Mouse (Mus musculus) fibroblast of lung, adult 2 months (primary cell): ENCODE measurements around the gene Gm10959.
A peak's percentile ranks its signal among the peaks of the same experiment; 100 is the strongest.
"Not testable (repeated sequence)": the region's sequence is repeated elsewhere in the genome, so short reads cannot be mapped to it uniquely, and the experiment has no call there.

Source experiments
- DNase-seq: peaks from one replicate; pipeline ENCODE4 v3.0.0-alpha.2; 2011; ENCODE audit warnings: low read depth

Gm10959 gene

DNA sequence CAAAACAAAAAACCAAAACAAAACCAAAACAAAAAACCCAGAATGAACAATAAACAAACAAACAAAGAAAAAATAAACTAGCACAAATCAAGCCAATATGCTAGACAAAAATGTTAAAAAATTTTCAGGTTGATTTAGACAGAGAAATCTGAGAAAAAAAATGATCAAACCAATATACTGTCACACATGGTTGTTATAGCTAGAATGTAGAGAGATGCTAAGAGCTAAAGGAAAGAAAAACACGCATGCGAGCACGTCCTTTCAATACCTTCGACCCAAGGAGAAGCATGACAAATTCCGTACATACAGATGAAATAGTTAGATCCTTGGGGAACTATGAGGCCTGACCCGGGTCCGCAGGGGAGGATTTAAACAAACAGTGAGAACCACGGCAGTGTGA, at the start of gene Gm10959:
Gm10959 (minus strand) TSS at position 101 of the 400 bp plus-strand sequence.
- DNase-seq, result no peak

GRCm38 (mm10) chr3:122968391-122968790, 49.2 kb upstream of the Gm10959 start:
- no peak for DNase-seq

DNA sequence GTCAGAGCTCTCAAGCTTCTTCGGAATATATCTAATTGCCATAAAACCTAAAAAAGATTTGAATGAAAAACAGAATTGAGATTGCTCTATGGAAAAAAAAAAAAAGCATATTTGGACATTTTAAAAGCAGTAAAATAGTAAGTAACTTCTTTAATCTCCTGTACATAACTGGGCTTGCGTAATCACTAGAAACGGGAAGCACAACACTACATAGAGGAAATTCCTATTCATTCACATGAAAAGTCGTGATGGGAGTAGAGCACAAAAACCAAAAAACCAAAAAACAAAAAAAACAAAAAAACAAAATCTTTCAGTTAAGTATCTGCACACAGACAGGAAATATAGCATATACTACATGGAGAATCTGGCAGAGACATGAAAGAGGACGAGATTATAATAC, 45.1 kb upstream of the Gm10959 start:
- DNase-seq, result no peak

DNA sequence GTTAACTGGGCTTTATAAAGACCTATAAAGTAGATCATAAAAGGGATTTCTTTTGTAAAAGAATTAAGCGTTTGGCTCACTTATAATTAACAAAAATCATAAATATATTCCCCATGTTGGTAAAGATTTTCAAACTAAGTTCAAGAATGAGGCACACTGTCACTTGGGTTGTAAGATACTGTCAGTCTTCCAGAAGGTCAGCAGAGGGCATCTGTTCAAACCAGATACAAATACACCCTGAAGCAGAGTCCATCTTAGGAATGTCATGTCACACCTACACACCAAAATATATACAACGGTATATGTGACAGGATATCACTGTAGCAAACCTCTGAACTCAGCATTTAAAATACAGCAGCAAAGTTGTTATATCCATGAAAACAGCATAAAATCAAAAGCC, 31.0 kb upstream of the Gm10959 start:
- DNase-seq, result no peak

DNA sequence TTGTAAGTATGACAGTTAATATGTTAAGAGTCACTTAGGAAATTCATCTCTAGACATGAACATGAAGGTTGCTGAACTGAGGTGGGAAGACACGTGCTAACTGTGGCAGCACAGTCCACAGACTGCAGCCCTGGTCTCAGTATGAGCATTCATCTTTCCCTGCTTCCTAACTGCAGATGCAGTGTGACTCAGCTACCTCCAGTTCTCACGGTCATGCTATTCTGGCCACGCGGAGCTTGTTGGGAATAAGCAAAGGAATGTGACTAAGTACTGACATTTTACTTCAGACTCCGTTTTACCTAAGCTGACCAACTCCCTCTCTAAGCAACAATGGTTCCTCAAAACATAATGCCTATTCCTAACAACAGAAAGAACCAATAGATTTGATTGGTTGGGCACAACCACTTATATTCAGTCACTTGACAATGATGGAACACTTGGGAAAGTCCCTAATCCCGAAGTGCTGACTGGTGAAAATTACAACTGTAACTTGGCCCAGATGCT, 24.3 kb upstream of the Gm10959 start:
- peak; percentile 69 for DNase-seq

DNA sequence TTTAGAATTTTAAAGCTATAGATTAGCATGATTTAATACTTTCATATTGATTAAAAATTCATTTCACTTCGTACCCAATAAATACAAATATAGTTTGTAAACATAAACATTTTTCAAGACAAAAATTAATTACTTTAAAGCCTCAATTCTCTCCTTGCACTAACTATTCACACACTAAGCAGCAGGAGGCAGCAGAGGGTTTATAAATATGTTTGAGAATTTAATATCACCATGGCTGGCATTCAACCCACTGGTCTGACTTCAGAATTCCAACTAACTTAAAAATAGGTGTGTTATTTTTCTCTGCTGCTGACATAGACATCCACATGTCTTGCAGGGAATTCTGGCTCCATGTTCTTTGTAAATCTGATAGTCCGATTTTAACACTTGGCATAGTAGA, 20.1 kb upstream of the Gm10959 start:
- no peak for DNase-seq

DNA sequence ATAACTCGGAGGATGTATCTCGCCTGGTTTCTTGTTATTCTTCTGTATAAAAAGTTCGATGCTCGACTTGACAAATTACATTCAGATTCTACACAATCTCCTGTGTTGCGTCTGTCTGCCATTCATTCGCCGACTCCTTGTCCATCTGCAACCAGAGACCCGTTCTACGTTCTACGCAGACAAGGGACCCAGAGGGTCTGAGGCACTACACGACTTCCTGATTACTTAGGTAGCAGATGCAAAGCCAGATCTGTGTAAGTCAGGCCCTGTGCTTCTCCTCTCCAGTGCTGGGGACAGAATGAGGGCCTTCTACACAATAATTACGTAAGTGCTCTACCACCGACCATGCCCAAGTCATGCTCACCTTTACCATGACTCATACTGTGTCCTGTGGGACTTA, 18.0 kb upstream of the Gm10959 start:
- not testable (repeated sequence) for DNase-seq

GRCm38 (mm10) chr3:122932466-122932865, 13.3 kb upstream of the Gm10959 start:
- no peak for DNase-seq

DNA sequence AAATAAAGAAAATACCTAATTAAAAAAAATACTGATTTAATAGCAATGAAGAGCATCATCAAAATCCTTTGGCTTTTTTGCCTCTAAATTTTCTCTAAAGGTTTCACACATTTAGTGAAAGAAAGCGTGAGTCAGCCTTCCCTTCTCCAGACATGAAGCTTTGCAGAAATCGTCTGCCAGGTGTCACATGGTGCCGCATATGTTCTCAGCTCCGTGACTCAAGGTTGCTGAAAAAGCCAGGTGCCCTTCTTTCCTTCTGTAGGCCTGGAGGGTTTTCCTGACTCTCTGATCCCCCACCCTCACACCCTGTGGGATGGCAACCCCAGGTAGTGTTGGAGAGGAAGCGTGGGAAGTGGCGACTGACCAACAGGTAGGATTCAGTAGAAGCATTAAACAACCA, 10.6 kb upstream of the Gm10959 start:
- no peak for DNase-seq

DNA sequence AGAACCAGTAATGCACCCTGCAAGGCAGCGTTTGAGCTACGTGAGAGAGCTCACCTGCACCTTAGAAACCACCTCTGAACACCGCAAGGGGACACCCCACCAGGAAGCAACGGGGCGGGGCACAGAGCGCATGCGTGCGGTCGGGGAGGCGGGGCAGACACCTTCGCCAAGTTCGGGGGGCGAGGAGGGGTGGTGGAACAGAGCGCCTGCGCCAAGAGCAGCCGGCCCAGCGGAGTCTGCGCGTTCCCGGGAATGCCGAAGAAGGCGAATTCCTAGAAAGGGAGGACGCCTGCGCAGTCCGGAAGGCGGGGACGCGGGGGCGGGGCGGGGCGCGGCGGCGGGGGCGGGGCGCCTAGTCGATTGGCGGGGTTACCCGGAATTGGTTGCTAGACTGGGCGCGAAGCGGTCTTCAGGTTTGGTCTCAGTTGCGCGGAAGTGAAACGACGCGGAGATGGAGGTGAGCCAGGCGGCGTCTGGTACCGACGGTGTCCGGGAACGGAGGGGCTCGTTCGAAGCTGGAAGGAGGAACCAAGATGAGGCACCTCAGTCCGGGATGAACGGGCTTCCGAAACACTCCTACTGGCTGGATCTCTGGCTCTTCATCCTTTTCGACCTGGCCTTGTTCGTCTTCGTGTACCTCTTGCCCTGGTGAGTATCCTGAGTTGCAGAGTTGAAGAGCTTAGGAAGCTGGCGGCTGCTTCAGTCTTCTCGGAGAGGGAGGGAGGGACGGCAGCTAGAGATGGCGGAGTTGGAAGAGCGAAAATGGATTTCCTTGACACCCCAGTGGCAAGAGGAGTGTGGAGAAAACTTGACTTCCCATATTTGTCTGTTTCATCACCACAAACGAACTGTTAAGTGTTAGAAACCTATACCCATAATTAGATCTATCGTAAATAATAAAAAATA, 5.1 kb upstream of the Gm10959 start, which contains the start of gene 1810037I17Rik:
1810037I17Rik (plus strand) TSS at position 195 of the 906 bp plus-strand sequence.
- DNase-seq, result peak; percentile 70

DNA sequence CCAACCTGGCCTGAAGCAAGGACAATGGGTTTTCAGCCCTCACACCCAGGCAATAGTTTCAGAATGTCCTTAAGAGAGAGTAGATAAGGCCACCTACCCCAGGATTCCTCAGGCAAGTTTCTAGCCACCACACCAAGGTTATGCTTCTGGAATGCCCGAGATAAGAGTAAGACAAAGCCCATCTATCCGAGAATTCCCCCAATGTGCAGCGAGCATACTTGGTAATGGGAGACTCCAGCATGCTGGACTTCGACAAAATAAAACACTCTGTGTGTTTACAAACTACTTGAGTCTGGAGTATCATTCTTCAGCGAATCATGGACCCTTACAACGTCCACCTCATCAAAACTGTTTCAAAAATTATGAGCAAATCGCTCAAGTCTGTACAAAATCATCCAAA, 4.0 kb upstream of the Gm10959 start:
- DNase-seq, result no peak

GRCm38 (mm10) chr3:122921676-122922527, 2.7 kb upstream of the Gm10959 start:
- no peak for DNase-seq

GRCm38 (mm10) chr3:122920572-122921435, 1.6 kb upstream of the Gm10959 start:
- no peak for DNase-seq

GRCm38 (mm10) chr3:122918672-122919071, 488 bp downstream of the Gm10959 start:
- DNase-seq, result no peak

DNA sequence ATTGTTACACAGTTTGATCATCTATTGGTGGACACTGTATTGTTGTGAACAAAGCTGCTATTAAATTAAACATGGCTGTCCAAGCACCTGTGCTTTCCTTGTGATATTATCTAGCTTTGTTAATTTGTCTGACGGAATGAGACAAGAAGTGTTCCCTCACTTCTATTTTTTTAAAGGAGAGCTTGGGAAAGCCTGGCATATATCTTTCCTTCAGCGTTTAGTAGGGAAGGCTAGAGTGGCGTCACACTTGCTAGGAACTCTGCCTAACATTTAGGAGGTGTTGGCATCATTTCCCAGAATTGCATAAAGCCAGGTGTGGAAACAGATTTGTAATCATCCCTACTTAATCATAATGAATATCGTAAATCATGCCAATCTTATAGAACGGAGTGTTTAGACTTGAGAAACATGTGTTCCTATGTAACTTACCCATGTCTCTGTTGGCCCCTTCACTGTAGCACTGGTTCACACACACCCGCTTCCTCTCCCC, 2.9 kb downstream of the Gm10959 start:
- no peak for DNase-seq

DNA sequence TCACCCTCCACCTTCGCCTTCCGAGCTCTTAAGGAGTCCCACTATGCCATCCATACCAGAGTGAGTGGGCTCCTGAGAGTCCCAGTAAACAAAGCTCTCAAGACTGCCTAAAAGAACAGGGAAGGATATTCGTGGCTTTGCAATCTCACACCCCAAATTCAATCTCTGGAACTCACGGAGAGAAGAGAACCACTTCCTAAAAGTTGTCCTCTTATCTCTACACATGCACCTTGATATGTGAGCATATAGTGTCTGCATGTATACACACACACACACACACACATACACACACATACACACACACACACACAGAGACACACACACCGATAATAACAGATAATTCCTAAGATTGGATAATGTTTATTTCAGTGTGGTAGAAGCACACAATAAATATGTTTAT, 3.7 kb downstream of the Gm10959 start:
- no peak for DNase-seq

- no peak for DNase-seq
Measured at GRCm38 (mm10) chr3:122907841-122908240, 11.3 kb downstream of the Gm10959 start.

- no peak for DNase-seq
Measured at GRCm38 (mm10) chr3:122903746-122904433, 15.3 kb downstream of the Gm10959 start.

DNA sequence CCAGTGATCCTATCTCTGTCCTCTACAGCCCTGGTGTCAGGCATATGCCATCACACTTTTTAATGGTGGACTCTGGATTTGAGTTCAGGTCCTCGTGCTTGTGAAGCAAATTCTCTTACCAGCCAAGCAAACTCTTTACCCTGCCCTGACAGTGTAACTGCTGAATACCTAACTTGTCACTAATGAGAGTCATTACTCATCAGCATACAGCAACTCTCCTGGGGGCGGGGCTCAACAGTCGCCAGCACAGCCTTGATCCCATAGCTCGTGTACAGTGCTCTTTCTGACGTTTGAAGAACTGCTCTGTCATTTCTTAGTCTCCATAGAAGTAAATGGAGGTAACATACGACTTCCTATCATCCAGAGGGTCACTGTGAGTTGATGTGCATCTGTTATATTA, 20.9 kb downstream of the Gm10959 start:
- no peak for DNase-seq

DNA sequence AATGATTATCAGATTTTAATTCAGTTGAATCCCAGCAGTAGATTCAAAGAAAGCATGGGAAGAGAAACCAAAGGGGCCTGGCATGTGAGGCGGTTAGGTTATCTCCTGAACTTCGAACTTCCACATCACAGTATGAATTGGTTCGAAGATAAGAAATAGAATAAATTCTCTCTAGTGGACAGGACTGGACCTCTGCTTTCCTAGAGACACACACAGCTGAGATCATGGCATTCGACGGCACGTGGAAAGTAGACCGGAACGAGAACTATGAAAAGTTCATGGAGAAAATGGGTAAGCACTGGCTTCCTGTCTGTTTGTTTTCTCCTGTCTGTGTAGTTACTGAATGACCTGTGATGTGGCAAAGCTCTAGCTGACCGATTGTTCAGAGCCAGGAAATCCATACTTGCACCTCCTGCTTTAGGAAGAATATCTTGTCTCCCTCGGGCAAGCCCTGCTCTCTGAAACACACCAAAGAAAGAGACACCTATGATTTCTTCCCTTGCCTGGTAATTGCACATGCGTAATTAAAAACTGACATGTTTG, 23.9 kb downstream of the Gm10959 start:
- no peak for DNase-seq

GRCm38 (mm10) chr3:122894772-122895171, 24.4 kb downstream of the Gm10959 start, which contains the start of gene Fabp2:
Gene Fabp2, plus strand, starts transcription at chr3:122895072.
- no peak for DNase-seq
